ENCODE assay signal across 8 mouse cellular contexts in the genomic region with DNA sequence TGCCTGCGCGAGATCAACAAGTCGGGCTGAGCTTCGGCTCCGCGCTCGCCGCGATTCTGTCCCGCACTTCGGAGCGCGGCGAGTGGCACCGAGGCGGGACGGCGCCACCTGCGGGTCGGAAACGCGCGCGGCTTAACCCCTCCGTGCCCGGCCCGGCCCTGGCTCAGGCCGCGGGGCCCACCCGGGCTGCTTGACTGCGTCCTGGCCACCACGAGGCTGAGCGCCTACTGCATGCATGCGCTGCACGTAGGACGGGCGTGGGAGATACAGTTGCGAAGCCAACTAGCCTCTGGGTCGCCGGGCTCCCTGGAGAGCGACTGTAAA. TPM values are rescaled to one million over a fixed set of nuclear protein-coding genes. Genes with fewer than 3 reads are reported as not detected.
DNase-seq lines count a peak whose midpoint lies in the region; ATAC-seq and TF ChIP-seq lines count a peak whose summit lies in the region.

A gene (minus strand): TSS at position 80 of the 324 bp plus-strand sequence.

- H3K36me3 ChIP-seq in ES-E14 (ENCODE audit: control insufficient read depth, insufficient read depth, low read length, poor library complexity, severe bottlenecking), result no peaks in the 10 kb centered on the region
- no peaks in the 10 kb centered on the region for H3K36me3 ChIP-seq in lung, embryonic 14.5 days (ENCODE audit: insufficient read depth)

- peaks cover 0 to 5% of the 10 kb centered on the region in 2 experiments; a peak in 1 of 4 replicates for H3K4me1 ChIP-seq in ES-E14 (ENCODE audit: control insufficient read depth in 2 of 2, insufficient read depth in 2 of 2, low read length in 2 of 2, poor library complexity in 1 of 2)
- peaks cover 6% of the 10 kb centered on the region for H3K4me1 ChIP-seq in lung, embryonic 14.5 days (ENCODE audit: insufficient read depth)

- peak within 1 kb of the TSS; percentile 93 for H3K4me2 ChIP-seq in lung, embryonic 14.5 days

- no peak for DNase-seq in ES-E14 (ENCODE audit: low read depth, low spot score)
- DNase-seq in cerebellum, adult 9-10 months, result peak; percentile 60
- peak; percentile 63 to 84 for DNase-seq in frontal cortex, postnatal 10 days (ENCODE audit: low spot score in 2 of 2)
- peak; percentile 90 for DNase-seq in heart, postnatal 4 days
- peak; percentile 59 for DNase-seq in layer of hippocampus, adult 9-11 months
- DNase-seq in lung, embryonic 14.5 days, result peak; percentile 83
- peak; percentile 77 for DNase-seq in ovary, postnatal 36 days (ENCODE audit: low spot score)
- DNase-seq in thymus, postnatal 25 days, result peak; percentile 41

- H3K9me3 ChIP-seq in ES-E14 (ENCODE audit: control insufficient read depth, insufficient read depth, low read depth, low read length), result no peaks in the 10 kb centered on the region
- no peaks in the 10 kb centered on the region for H3K9me3 ChIP-seq in lung, embryonic 14.5 days (ENCODE audit: low read depth, low read length)

- H3K27ac ChIP-seq in ES-E14 (ENCODE audit: insufficient read depth, low read depth, low read length, poor library complexity, severe bottlenecking), result no peak within 1 kb of the TSS
- no peak within 1 kb of the TSS for H3K27ac ChIP-seq in lung, embryonic 14.5 days (ENCODE audit: low read depth)

- H3K9ac ChIP-seq in ES-E14 (ENCODE audit: insufficient read depth, low read depth, low read length, poor library complexity, severe bottlenecking), result peak within 1 kb of the TSS; percentile 31
- H3K9ac ChIP-seq in lung, embryonic 14.5 days, result peak within 1 kb of the TSS; percentile 32

- WGBS in lung, embryonic 14.5 days, result under 1% methylated on average over 41 of the region's 41 CpGs

- peak; percentile 36 for ATAC-seq in lung, embryonic 14.5 days (ENCODE audit: insufficient read depth)

- in situ Hi-C loops in ES-E14 (cut with MboI; ENCODE audit: low sequenced_read_pairs in 2 of 2, unreplicated experiment in 2 of 2), result no loop called here

- H3K27me3 ChIP-seq in lung, embryonic 14.5 days (ENCODE audit: insufficient read depth, low read length), result peaks cover 60% of the 10 kb centered on the region

- peak within 1 kb of the TSS; percentile 62 to 70 for H3K4me3 ChIP-seq in ES-E14 (ENCODE audit: insufficient read depth in 1 of 2, low read depth in 1 of 2, low read length in 2 of 2, poor library complexity in 1 of 2, severe bottlenecking in 1 of 2)
- peak within 1 kb of the TSS; percentile 43 for H3K4me3 ChIP-seq in lung, embryonic 14.5 days (ENCODE audit: low read depth, low read length)

- peak; percentile 33; the same call in 1 of the 2 replicates for TF ChIP-seq CTCF in lung, embryonic 14.5 days (IDR thresholded peaks at IDR 0.05; ENCODE audit: low read depth)

TF ChIP-seq in ES-E14, 5 proteins besides CTCF, POLR2A, EP300 and RAD21:
- no peak for TF ChIP-seq CHD2 (IDR thresholded peaks at IDR 0.05; ENCODE audit: low read depth, low read length)
- TF ChIP-seq HCFC1 (IDR thresholded peaks at IDR 0.05; ENCODE audit: borderline replicate concordance, insufficient read depth, low read length), result no peak
- TF ChIP-seq ZC3H11A (IDR thresholded peaks at IDR 0.05; ENCODE audit: borderline replicate concordance, low read depth, low read length), result no peak
- TF ChIP-seq ZNF384 (IDR thresholded peaks at IDR 0.05; ENCODE audit: low read depth, low read length), result no peak
- no peak for TF ChIP-seq MAFK (IDR thresholded peaks at IDR 0.05; ENCODE audit: insufficient read depth, low read depth, low read length)

RNA-seq across cellular contexts. Expression of the gene that starts here (rescaled TPM):
- 1.3 and 4.0 TPM in 2 replicates for total RNA-seq in ES-E14 (2012; rRNA removed)
- total RNA-seq in heart, postnatal 4 days (2021), result 10 to 100 TPM; 22.5 to 26.9 TPM
- 0.37 and 0.42 TPM in 2 replicates for polyA plus RNA-seq in lung, embryonic 14.5 days (2014; fragmentation: Nextera tagmentation; extraction: Ambion mirVana)

Comparison
In these comparisons a context has a peak if more than half of its experiments do, and no peak if none do; other contexts are left out.
1. Peak in DNase-seq, ATAC-seq, H3K4me3 ChIP-seq, H3K9ac ChIP-seq and H3K4me2 ChIP-seq in lung, embryonic 14.5 days; RNA of the gene not detected or under 1 TPM.